Mouse (Mus musculus): ENCODE measurements around the gene Pde6g.

DNA sequence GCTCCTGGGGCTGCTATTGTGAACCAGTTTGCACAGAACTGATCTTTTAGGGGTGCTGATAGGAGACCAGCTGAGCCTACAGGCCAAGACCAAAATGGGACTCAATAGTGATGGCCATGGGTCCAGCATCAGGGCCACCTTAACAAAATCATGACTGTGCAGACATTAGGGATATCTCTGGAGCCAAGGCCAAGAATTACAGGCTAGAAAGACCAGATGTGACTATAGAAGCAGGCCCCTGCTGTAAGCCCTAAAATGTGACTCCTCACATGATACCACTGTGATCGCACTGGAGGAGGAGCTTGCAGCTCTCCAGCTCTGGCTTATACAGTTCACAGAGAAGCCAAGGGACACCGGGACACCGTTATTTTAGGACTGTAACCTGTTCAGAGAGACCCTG lies 11.0 kb downstream of the Pde6g start, which contains the start of gene Tspan10:
- no peak for TF ChIP-seq POLR2A (IDR thresholded peaks at IDR 0.05; ENCODE audit: insufficient read length, low read depth)
- TF ChIP-seq CEBPB (IDR thresholded peaks at IDR 0.05; ENCODE audit: insufficient read depth, poor library complexity, severe bottlenecking): no peak
- TF ChIP-seq TCF12 (IDR thresholded peaks at IDR 0.05; ENCODE audit: insufficient read depth, poor library complexity, severe bottlenecking): no peak
- no peak for TF ChIP-seq E2F4 (IDR thresholded peaks at IDR 0.05; ENCODE audit: insufficient read depth)
- TF ChIP-seq MAX (IDR thresholded peaks at IDR 0.05; ENCODE audit: low read depth): no peak

Measured in myocyte (in vitro differentiated cells).